Mouse (Mus musculus): ENCODE data around the gene Dis3l.
"Not testable (repeated sequence)": the region's sequence is repeated elsewhere in the genome, so short reads cannot be mapped to it uniquely, and the experiment has no call there.

The Dis3l gene

GRCm38 (mm10) chr9:64316986-64317385 is 24.1 kb downstream of the Dis3l start:
- no peak for DNase-seq (ENCODE audit: low spot score)

DNA sequence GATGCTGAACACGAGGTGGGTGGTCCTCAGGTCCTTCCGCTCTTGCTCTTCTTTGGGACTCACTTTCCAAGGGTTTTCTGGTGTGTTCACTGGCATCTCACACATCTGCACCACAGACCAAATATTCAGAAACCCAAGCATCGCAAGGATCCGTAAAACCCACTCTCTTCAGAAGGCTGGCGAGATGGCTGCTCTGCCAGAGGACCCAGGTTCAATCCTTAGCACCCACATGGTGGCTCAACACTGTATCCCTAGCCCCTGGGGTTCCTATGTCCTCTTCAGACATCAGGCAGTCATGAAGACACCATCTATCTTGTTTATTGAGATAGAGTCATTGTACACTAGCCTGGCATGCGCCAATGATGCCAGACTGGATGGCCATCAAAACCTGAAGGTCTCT is 26.4 kb downstream of the Dis3l start:
- no peak for DNase-seq (ENCODE audit: low spot score)

DNA sequence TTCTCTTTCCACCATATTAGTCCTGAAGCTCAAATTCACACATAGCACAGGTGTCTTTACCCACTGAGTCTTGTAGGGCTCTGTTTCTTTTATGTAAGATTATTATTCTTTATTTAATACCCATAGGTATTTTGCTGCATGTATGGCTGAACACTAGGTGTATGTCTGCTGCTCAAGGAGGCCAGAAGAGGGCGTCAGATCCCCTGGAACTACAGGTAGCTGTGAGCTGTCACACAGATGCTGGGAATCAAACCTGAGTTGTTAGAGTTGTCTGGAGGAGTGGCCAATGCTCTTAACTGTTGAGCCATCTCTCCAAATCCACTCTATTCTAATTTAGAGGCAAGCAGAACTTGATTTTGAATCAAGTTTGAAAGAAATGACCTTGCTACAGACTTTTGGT is 29.0 kb downstream of the Dis3l start:
- DNase-seq (ENCODE audit: low spot score): no peak

GRCm38 (mm10) chr9:64310996-64311785 is 29.9 kb downstream of the Dis3l start:
- no peak for DNase-seq (ENCODE audit: low spot score)

- DNase-seq (ENCODE audit: low spot score): no peak
These were observed 34.4 kb downstream of the Dis3l start for GRCm38 (mm10) chr9:64306476-64307312.

GRCm38 (mm10) chr9:64303086-64303485 is 38.0 kb downstream of the Dis3l start:
- not testable (repeated sequence) for DNase-seq (ENCODE audit: low spot score)

GRCm38 (mm10) chr9:64282404-64282987 is 58.6 kb downstream of the Dis3l start:
- DNase-seq (ENCODE audit: low spot score): no peak

GRCm38 (mm10) chr9:64281781-64282178 is 59.3 kb downstream of the Dis3l start:
- DNase-seq (ENCODE audit: low spot score): no peak

DNA sequence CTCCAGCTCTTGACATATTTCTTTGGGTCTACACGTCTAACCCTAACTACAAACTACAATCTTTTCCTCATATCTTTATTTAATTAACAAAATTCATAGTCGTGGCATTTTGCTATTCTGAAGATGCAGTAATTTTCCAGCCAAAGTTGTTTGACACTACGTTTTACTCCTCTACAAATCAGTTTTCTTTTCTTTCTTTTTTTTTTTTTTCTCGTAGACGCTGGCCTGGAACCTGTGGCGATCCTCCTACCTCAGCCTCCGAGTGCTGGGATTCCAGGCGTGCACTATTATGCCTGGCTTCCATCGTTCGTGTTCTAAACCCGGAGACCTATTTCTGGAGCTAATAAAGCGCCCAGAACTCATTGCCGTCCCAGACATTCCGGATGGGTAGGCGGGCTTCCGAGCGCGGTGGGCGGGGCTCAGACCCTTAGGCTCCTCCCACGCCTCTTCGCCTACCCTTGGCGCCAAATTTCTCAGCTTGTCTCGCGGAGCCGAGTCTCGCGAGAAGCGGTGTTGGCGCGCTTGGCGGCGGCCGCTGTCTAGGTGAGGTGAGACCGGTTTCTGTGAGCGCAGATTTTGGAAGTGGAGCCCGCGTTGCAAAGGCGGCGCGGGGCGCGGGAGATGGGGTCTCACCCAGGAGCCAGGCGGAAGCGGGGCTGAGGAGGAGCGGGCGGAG is 59.8 kb downstream of the Dis3l start, which contains the start of gene Tipin:
Tipin (plus strand) TSS at position 477 of the 676 bp plus-strand sequence.
- DNase-seq (ENCODE audit: low spot score): peak; percentile 95

GRCm38 (mm10) chr9:64278665-64279310 is 62.3 kb downstream of the Dis3l start:
- no peak for DNase-seq (ENCODE audit: low spot score)

DNA sequence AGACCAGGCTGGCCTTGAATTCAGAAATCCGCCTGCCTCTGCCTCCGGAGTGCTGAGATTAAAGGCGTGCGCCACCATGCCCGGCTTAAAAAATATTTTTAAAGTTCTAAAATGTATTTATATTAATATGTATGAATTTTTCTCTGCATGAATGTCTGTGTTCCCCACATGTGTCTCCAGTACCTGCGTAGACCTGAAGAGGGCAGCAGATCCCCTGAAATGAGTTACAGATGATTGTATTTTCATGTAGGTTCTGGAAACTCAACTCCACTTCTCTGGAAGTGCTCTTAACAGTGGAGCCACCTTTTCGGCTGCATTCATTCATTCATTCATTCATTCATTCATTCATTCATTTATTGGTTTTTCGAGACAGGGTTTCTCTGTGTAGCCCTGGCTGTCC is 63.4 kb downstream of the Dis3l start:
- peak; percentile 44 for DNase-seq (ENCODE audit: low spot score)

DNA sequence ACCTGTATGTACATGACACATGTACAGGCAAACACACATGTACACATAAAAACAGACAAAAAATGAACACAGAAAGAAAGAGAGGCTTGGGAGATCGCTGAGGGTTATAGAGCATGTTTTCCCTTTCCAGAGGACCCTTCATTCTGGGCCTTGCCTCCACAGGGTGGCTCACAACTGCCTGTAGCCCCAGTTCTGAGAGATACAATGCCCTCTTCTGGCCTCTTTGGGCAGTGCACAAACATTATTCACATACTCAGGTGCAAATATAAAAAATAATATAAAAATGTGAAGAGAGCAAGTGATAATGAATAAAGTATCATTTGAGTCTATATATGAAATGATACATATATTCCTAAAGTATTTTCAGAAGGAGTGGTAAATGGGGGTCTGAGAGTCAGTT is 66.2 kb downstream of the Dis3l start:
- no peak for DNase-seq (ENCODE audit: low spot score)

DNA sequence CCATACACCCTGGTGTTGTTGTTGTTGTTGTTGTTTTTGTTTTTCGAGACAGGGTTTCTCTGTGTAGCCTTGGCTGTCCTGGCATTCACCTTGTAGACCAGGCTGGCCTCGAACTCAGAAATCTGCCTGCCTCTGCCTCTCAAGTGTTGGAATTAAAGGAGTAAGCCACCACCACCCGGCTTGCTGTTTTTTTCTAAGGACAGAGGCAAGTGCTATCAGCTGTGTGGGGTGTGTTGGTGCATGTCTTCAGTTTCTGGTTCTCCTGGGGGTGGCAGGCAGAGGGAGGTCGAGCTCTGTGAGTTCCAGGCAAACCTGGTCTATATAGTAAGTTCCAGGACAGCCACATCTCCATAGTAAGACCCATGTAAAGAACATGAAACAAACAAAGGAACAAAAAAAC is 66.8 kb downstream of the Dis3l start:
- no peak for DNase-seq (ENCODE audit: low spot score)

- no peak for DNase-seq (ENCODE audit: low spot score)
These were observed 67.3 kb downstream of the Dis3l start for GRCm38 (mm10) chr9:64273757-64274156.

DNA sequence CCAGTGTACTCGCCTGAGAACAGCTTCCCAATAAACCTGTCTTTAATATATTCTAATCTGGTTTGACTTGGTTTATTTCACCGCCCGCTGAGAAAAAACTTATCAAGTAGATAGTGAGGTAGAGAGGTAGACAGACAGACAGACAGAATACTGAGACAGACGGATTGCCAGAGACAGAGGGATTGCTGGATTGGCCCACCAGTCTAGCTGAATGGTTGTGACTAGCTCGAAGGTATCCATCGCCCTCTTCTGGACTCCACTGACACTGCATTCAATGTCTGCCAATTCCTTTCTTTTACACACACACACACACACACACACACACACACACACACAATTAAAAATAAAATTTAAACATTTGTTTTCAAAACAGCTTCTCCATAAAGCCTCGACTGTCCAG is 68.5 kb downstream of the Dis3l start:
- DNase-seq (ENCODE audit: low spot score): peak; percentile 11

GRCm38 (mm10) chr9:64271249-64271648 is 69.8 kb downstream of the Dis3l start:
- no peak for DNase-seq (ENCODE audit: low spot score)

DNA sequence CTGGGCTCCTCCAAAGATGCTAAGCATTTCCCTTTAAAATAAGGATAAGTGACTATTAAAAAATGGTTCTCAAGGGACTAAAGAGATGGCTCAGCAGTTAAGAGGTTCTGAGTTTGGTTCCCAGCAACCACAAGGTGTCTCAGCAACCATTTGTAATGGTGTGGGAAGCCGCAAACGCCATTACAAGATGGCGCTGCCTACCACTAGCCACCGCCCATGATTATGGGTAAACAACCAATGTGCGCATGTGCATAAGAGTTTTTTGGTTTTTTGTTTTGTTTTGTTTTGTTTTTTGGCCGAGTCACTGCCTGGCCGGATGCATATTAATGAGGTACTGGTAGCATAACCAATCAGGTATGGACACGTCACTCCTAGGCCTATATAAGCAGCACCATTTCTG is 72.3 kb downstream of the Dis3l start:
- not testable (repeated sequence) for DNase-seq (ENCODE audit: low spot score)

DNA sequence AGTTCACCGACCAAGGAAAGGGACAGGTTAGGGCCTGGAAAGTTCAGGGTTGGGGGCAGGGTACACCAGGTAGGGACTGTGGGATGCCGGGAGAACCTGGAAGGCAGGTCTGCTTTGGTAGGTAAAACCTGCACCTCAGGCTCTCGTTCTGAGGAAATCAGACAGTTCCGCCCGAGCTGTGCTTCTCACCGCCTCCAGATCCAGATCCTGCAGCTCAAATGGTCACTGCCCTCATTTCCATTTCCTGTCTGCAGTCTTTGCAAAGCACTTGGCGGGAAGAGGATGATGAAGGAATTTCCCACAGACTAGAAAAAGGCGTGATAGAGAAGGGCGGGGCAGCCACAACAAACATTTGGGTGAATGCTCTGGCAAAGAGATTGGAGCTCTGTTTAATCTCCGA is 72.9 kb downstream of the Dis3l start:
- DNase-seq (ENCODE audit: low spot score): no peak

DNA sequence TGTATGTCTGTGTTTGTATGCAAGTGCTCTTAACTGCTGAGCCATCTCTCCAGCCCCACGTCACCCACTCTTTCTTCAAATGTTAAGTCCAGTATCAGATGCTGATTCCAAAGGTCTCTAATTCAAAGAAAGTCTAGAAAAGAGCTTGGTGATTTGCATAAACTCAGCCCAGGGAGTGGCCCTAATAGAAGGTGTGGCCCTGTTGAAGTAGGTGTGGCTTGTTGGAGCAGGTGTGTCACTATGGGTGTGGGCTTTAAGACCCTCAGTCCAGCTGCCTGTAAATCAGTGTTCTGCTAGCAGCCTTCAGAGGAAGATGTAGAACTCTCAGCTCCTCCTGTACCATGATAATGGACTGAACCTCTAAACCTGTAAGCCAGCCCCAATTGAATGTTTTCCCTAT is 73.9 kb downstream of the Dis3l start:
- DNase-seq (ENCODE audit: low spot score): no peak

DNA sequence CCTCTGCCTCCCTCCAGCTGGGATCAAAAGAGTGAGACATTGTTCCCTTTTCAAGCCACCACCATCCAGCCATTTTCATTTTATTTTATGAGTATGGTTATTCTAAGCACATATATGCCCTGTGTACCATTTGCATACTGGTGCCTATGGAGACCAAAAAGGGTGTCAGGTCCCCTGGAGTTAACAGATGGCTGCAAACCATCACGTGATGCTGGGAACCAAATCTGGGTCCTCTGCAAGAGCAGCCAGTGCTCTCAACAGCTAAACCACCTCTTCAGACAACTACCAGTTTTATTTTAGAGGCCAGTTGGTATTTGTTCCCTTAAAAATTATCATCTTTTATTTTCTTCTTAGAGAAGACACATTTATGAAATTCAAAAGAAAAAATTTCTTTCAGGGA is 76.3 kb downstream of the Dis3l start:
- no peak for DNase-seq (ENCODE audit: low spot score)

GRCm38 (mm10) chr9:64261023-64261422 is 80.1 kb downstream of the Dis3l start:
- DNase-seq (ENCODE audit: low spot score): no peak

DNA sequence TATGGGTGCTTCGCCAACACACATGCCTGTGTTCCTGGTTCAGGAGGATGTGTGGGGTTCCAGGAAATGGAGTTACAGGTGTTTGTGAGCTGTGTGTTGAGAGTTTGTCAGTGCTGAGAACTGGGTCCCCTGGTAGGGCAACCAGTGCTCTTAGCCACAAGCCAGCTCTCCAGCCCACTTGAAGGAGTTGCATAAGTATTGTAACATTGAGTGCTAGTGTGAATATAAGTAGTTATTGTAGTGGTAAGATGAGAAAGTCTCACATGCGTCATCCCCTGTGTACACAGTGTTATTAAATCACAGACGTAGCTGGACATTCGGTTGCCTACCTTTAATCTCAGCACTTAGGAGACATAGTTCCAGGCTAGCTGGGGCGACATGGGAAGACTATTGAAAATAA is 81.2 kb downstream of the Dis3l start:
- no peak for DNase-seq (ENCODE audit: low spot score)

Data from ovary, postnatal 36 days (tissue).